Mouse (Mus musculus): Measurements from ENCODE around the gene Rnf111. TPM values are rescaled to one million over a fixed set of nuclear protein-coding genes. Genes with fewer than 3 reads are reported as not detected.
A peak's percentile ranks its signal among the peaks of the same experiment; 100 is the strongest.
"Not testable (repeated sequence)": the region's sequence is repeated elsewhere in the genome, so short reads cannot be mapped to it uniquely, and the experiment has no call there.

The Rnf111 gene
- 10 to 100 TPM; 30.4 to 47.4 TPM for total RNA-seq (2021)
- polyA plus RNA-seq (2012; rRNA removed) = 48.3 and 58.3 TPM in 2 replicates
- long read RNA-seq, partial matches to known transcripts = 2 of 7 reads
- long read RNA-seq, other reads (novel, unspliced or antisense) = 3 of 7 reads

GRCm38 (mm10) chr9:70503626-70504041 lies at the start of gene Rnf111:
Rnf111 (minus strand) TSS chr9:70503725.
- peak; percentile 98 for DNase-seq

DNA sequence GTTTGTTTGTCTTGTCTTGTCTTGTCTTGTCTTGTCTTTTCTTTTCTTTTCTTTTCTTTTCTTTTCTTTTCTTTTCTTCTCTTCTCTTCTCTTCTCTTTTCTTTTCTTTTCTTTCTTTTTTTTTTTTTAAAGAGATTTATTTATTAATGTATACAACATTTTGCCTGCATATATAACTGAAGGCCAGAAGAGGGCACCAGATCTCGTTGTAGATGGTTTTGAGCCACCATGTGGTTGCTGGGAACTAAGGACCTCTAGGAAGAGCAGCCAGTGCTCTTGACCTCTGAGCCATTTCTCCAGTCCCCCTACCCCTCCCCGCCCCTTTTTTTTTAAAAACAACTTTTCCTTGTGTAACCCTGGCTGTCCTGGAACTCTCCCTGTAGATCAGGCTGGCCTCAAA lies 48.7 kb upstream of the Rnf111 start:
- not testable (repeated sequence) for DNase-seq

DNA sequence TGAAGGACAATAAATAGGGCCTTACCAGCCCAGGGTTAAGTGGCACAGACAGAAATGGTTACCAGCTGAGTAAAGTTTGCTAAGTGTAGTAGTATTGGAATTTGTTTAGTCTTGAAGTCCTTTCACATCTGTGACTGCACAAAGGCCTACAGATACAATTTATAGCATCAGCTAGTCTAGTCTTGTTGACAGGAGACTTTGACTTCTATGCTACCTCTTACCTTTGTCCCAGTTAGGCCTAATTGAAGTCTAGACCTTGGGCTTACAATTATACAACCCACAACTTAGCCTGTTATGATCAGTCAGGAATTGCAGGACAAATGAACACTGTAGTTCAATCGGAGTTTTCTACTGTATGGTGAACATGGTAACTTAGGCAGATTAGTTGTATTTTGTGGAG lies 48.0 kb upstream of the Rnf111 start:
- no peak for DNase-seq

GRCm38 (mm10) chr9:70548304-70548703 lies 44.8 kb upstream of the Rnf111 start:
- no peak for DNase-seq

DNA sequence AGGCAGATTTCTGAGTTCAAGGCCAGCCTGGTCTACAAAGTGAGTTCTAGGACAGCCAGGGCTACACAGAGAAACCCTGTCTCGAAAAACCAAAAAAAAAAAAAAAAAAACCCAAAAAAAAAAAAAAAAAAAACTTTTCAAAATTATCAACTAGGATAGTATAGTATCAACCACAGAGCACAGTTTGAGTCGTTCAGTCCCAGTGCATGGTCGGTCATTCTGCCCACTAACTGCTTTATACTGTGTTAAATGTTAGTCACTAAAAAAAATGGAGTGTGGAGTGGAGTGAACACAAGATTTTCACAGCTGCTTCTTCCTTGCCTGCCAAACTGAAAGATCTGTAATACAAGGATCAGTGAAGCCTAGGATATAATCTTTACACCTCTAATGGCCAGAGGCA lies 43.1 kb upstream of the Rnf111 start:
- DNase-seq = not testable (repeated sequence)

DNA sequence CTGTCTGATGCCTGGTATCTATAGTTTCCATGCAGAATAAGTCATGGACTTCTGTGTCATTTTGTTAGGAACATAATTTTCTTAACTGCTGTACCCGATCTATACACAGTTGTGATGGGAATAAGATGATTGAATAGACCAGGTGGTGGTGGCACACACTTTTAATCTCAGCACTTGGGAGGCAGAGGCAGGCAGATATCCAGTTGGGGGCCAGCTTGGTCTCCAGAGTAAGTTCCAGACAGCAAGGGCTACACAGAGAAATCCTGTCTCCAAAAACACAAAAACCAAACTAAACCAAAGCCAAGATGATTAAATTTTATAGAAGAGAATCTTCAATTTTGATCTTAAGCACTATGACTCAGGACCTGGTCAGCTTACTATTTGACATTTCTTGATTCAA lies 41.3 kb upstream of the Rnf111 start:
- no peak for DNase-seq

DNA sequence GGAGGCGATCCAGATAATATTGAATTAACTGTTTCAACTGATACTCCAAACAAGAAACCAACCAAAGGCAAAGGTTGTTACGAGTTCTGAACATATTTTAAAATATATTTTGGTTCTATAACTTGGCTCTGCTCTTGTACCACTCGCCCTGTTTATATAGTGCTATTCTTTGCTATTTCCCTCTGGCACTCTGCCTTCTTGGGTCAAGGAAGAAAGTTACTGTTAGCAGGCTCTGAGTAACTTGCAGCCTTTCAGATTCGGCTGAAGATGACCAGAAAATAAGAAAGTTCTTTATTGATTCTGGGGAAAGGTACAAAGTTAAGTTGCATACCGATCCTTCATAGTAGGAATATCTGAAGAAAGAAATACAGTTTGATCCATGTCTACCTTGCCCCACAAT lies 40.5 kb upstream of the Rnf111 start:
- DNase-seq = no peak

- DNase-seq = no peak
Observed at GRCm38 (mm10) chr9:70543048-70543880, 39.7 kb upstream of the Rnf111 start.

DNA sequence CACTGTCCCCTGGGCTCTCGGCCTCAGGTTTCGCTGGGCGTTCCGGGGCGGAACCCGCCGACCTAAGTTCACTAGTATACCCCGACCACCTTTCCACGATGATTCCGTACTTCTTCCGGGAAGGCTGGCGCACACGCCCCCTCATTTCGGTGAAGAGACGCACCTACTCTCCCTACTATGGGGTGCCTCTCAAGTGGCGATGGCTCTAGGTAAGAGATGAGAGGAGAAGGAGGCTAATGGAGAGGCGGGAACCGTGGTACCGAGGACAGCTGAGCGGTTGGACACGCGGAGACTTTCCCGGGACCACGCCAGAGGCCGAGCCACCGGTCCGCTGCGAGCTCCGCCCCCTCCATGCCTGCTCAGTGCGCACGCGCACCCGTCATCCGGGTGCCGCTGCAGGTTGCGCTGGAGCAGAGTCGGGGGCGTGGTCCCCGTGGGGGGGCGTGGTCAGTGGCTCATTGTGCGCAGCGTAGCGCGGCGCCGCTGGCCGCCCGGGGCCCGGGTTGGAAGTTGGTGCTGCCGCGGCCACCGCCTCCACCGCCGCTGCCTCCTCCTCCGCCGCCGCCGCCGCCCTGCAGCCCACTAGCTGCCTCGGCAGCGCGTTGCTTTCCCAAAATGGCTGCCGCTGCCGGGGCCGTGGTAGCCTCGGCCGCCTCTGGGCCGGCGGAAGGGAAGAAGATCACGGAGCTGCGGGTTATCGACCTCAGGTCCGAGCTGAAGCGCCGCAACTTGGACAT lies 38.9 kb upstream of the Rnf111 start, which contains the start of gene Sltm:
Gene Sltm, plus strand, starts transcription at position 450 of the 737 bp plus-strand sequence.
- peak; percentile 100 for DNase-seq

DNA sequence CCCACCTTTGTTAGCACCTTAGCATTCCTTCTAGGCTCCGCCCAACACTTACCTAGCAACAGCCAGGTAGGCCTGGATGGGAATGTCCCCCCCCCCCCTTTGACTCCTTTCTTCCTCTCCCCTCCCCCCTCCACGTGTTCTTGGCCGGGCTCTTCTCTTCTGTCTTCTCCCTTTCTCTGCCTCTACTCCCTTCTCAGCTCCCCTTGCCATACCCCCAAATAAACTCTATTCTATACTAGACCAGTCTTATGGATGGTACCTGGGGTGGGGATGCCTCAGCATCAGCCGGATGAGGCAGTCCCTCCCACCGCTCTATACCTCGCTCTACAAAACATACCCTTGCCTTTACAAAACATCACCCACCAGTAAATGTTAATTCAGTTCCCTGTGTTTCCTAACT lies 38.1 kb upstream of the Rnf111 start:
- no peak for DNase-seq

DNA sequence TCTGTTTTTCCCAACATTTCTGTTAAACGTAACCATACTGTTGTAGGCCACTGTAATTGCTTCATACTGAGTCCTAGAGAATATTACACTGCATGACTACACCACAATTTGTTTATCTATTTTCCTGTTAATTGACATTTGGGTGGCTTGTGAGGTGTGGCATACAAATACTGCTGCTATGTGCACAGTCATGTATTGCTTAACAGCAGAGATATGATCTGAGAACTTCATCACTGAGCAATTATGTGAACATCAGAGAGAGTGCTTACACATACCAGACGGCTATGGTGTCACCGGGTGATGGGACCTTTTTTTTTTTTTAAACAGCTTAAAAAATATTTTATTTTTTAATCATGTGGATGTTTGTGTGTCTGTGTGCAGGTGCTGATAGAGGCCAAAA lies 29.8 kb upstream of the Rnf111 start:
- no peak for DNase-seq

DNA sequence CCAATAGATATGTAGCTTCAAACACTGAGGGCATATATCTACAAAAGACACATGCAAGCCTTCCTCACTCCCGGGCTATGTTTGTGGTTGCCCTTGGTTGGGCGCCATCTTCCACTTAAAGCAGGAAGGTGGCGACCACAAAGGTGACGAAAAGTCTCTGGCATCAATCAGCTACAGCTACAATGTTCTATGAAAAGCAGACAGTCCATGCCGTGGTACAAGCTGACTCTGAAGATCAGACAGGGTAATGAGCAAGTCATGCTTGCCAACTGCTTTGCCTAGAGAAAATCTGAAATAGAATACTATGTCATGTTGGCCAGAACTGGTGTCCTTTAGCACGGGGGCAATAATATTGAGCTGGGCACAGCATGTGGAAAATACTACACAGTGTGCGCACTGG lies 20.8 kb upstream of the Rnf111 start:
- no peak for DNase-seq

- no peak for DNase-seq
Observed at GRCm38 (mm10) chr9:70523813-70524212, 20.3 kb upstream of the Rnf111 start.

DNA sequence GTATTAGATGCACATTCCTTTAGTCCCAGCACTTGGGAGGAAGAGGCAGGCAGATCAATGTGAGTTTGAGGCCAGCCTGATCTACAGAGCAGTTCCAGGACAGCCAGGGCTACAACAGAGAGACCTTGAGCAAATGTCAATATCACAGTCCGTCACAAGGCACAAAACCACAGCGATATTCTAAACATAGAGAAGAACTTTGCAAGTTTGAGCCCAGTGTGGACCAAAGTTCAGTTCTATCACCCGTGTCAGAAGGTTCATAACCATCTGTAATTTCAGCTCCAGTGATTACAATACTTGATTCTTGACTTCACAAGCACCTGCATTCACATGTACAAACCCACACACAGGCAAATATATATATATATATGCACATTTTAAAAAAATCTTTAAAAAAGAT lies 17.1 kb upstream of the Rnf111 start:
- DNase-seq = no peak

DNA sequence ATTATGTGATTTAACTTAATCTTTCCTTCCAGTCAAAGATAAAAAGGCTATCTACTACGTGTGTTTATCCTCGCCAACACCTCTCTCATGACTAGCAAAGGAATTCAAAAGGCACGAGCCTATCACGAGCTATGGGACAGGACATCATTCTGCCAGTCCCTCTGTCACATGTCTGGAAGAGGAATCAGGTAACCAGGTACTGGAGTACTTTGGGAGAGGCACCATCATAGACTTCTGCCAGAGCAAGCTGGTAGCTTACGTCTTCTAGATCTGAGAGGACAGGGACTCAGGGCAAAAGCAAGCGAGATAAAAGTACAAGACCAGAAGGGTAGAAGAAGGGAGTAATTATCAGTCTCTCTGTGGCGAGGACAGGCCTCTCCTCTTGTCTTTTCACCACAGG lies 8.2 kb upstream of the Rnf111 start:
- DNase-seq = no peak

DNA sequence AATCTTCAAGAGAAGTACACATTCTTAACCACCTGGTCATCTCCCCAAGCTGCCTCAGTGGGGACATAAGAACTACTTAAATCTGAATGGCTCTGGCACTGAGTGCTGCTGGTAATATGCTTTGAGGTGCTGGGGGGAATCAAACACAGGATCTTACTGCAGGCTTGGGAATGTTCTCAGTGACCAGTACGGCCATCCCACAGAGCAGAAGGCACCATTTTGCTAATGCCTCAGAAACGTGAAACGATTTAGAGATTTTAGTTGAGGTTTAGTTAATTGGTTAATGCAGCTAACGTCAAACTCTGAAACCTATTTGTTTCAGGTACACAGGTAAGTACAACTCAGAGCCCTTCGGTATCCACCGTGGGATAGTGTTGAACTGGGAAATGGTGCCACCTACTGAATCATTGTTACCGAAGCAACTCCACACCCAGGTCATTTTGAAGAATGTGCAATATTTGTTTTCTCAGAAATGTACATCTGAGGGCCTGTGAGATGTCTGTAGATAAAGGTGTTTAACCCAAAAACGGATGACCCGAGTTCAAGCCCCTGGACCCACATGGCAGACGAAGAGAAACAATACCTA lies 7.6 kb upstream of the Rnf111 start:
- peak; percentile 14 for DNase-seq

GRCm38 (mm10) chr9:70509906-70510525 lies 6.5 kb upstream of the Rnf111 start:
- DNase-seq = peak; percentile 72

GRCm38 (mm10) chr9:70506787-70507186 lies 3.3 kb upstream of the Rnf111 start:
- DNase-seq = no peak

- no peak for DNase-seq
Observed at GRCm38 (mm10) chr9:70506186-70506585, 2.7 kb upstream of the Rnf111 start.

DNA sequence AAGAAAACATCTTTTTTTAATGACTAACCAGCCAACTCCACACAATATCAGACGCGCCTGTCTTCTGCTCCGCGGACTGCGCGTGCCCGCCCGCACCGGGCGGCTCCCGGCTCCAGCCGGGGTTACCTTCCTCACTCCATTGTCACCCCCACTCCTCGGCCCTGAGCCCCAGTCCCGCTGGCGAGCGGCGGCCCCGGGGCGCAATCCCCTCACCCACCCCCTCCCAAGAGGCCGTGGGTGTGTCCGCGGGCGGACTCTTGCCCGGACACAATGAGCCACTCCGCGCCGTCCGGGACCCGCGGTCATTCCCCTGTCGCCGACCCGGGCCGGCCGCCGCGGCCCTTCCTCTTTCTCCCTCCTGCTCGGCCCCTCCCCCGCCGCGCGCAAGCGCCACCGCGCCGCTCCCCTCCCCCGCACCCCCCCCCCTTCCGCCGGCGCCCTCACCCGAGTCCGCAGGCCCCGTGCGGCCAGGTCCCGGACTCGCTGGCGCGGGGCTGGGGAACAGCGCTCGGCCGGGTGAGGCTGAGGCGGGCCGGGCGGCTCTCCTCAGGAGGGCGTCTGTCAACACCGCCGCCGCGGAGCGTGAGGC lies 416 bp downstream of the Rnf111 start:
- peak; percentile 78 for DNase-seq

GRCm38 (mm10) chr9:70502284-70503014 lies 1.1 kb downstream of the Rnf111 start:
- no peak for DNase-seq
